Mouse (Mus musculus) ES-E14 (cell line): ENCODE results near the gene Rapgef2. TPM values are rescaled to one million over a fixed set of nuclear protein-coding genes. Genes with fewer than 3 reads are reported as not detected.

ENCODE experiments used
- DNase-seq: peaks from one replicate; pipeline ENCODE4 v3.0.0-alpha.2; 2013; ENCODE audit warnings: low read depth, low spot score
- H3K27ac ChIP-seq: 2 replicates; pipeline ENCODE4 v1.5.1; 2012; ENCODE audit warnings: low read depth, mild to moderate bottlenecking, low read length, moderate library complexity, mixed read lengths; ENCODE audit not compliant: poor library complexity, insufficient read depth, severe bottlenecking
- H3K36me3 ChIP-seq: 2 replicates; pipeline ENCODE4 v1.6.1; 2012; ENCODE audit warnings: mild to moderate bottlenecking, low read length, moderate library complexity, mixed read lengths; ENCODE audit not compliant: control insufficient read depth, poor library complexity, insufficient read depth, severe bottlenecking
- H3K4me1 ChIP-seq, 2 experiments: fragments of 150-350 bp in 1 of 2; sonication (generic) in 1 of 2; 2 replicates each; pipeline ENCODE4 v1.6.1; 2012; ENCODE audit warnings: low read length in 2 of 2, mild to moderate bottlenecking in 1 of 2, mixed read lengths in 1 of 2; ENCODE audit not compliant: control insufficient read depth in 2 of 2, insufficient read depth in 2 of 2, poor library complexity in 1 of 2
- H3K4me3 ChIP-seq, 2 experiments: fragments of 150-350 bp in 1 of 2; sonication (generic) in 1 of 2; 2 replicates each; pipeline ENCODE4 v1.5.1; 2012; ENCODE audit warnings: low read length in 2 of 2, low read depth in 1 of 2, mild to moderate bottlenecking in 1 of 2, mixed read lengths in 1 of 2; ENCODE audit not compliant: insufficient read depth in 1 of 2, poor library complexity in 1 of 2, severe bottlenecking in 1 of 2
- H3K9ac ChIP-seq: 2 replicates; pipeline ENCODE4 v1.6.1; 2012; ENCODE audit warnings: low read depth, mild to moderate bottlenecking, low read length, mixed read lengths; ENCODE audit not compliant: poor library complexity, insufficient read depth, severe bottlenecking
- H3K9me3 ChIP-seq: fragments of 150-350 bp; sonication (generic); 2 replicates; pipeline ENCODE4 v1.6.1; 2012; ENCODE audit warnings: low read depth, mild to moderate bottlenecking, low read length; ENCODE audit not compliant: control insufficient read depth, insufficient read depth
- CHD2 ChIP-seq: IDR thresholded peaks from 2 replicates; pipeline ENCODE4 v1.6.1; 2014; ENCODE audit warnings: mild to moderate bottlenecking, low read depth, low read length, inconsistent platforms
- HCFC1 ChIP-seq: IDR thresholded peaks from 2 replicates; pipeline ENCODE4 v1.6.1; 2012; ENCODE audit warnings: low read length, inconsistent platforms, borderline replicate concordance; ENCODE audit not compliant: insufficient read depth
- MAFK ChIP-seq: IDR thresholded peaks from 2 replicates; pipeline ENCODE4 v1.6.1; 2014; ENCODE audit warnings: mild to moderate bottlenecking, low read depth, low read length, inconsistent platforms; ENCODE audit not compliant: insufficient read depth
- ZC3H11A ChIP-seq: IDR thresholded peaks from 2 replicates; pipeline ENCODE4 v1.6.1; 2012; ENCODE audit warnings: low read depth, mild to moderate bottlenecking, inconsistent platforms, low read length, borderline replicate concordance
- ZNF384 ChIP-seq: IDR thresholded peaks from 2 replicates; pipeline ENCODE4 v1.6.1; 2012; ENCODE audit warnings: low read depth, low read length, inconsistent platforms
- in situ Hi-C, 2 experiments: fragments of 600-800 bp; cut with MboI; formaldehyde crosslinking; loops; one replicate each; pipeline ENCODE4 v1.15.1; 2025; ENCODE audit warnings: low sequenced_read_pairs in 2 of 2, inconsistent platforms in 1 of 2; ENCODE audit not compliant: unreplicated experiment in 2 of 2
- total RNA-seq: library from RNA; depleted of rRNA; stranded (reverse); fragments of 300-350 nt; gene quantifications from 2 replicates; pipeline ENCODE4 v1.2.3, GENCODE M21; 2012

Rapgef2 gene
- total RNA-seq, 1 experiment, result 12.0 TPM

DNA sequence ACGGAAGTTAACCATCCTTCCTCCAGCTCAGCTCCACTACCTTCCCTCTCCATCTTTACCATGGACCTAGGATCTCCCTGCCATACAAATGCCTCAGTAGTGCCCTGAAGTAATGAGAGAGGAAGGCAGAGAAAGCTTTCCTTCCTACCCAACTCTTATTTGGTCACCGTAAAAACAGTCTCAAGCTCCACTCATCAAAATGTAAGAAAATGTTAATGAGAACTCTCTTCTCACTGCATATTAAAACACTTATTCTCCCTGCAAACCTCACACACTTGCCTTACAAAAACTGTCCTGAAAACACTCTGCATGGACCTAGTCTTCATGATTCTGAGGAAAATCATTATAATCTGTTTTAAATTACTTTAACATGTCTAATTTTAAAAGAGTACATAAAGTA is 118.7 kb downstream of the Rapgef2 start:
- Histone ChIP-seq H3K4me3 (no peak overlapping the region), H3K9ac (no peak overlapping the region), H3K36me3 (no peaks in the 10 kb centered on the region), H3K27ac (no peak overlapping the region), H3K9me3 (no peaks in the 10 kb centered on the region), H3K4me1 (no peaks in the 10 kb centered on the region)
- in situ Hi-C loops, result no loop called here
- TF ChIP-seq ZC3H11A, result no peak
- TF ChIP-seq CHD2, result no peak
- no peak for TF ChIP-seq ZNF384
- TF ChIP-seq MAFK, result no peak
- no peak for TF ChIP-seq HCFC1
- no peak for DNase-seq

DNA sequence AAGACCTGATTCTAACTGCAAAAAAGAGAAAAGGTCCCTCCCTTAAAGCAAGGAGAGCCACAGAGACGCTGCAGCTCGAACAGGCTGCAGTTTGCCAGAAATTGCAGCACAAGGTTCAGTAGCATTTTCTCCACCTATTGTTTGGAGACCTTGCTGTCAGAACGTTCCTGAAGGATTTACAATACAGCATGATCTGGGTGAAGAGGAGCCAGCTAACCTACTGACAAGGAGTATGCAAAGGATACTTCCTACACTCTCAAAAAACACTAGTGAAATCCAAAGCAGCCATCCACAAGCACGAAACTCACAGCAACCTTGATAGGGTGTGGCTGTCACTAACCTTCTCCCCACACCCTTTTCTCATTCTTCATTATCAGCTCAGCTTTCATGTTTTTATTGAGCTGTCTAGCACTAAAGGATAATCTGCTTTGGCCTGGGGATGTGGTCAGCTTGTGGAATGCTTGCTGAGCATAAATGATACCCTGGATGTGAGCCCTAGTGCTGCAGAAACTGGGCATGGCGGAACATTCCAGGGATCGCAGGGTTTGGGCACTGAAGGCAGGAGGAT is 124.4 kb downstream of the Rapgef2 start:
- Histone ChIP-seq H3K4me3 (no peak overlapping the region), H3K27ac (no peak overlapping the region), H3K4me1 (peaks cover 0 to 2% of the 10 kb centered on the region in 2 experiments; a peak in 1 of 4 replicates), H3K36me3 (no peaks in the 10 kb centered on the region), H3K9ac (no peak overlapping the region), H3K9me3 (no peaks in the 10 kb centered on the region)
- no peak for DNase-seq
- no peak for TF ChIP-seq ZNF384
- TF ChIP-seq HCFC1, result no peak
- TF ChIP-seq CHD2, result no peak
- TF ChIP-seq MAFK, result no peak
- TF ChIP-seq ZC3H11A, result no peak
- in situ Hi-C loops, result no loop called here

DNA sequence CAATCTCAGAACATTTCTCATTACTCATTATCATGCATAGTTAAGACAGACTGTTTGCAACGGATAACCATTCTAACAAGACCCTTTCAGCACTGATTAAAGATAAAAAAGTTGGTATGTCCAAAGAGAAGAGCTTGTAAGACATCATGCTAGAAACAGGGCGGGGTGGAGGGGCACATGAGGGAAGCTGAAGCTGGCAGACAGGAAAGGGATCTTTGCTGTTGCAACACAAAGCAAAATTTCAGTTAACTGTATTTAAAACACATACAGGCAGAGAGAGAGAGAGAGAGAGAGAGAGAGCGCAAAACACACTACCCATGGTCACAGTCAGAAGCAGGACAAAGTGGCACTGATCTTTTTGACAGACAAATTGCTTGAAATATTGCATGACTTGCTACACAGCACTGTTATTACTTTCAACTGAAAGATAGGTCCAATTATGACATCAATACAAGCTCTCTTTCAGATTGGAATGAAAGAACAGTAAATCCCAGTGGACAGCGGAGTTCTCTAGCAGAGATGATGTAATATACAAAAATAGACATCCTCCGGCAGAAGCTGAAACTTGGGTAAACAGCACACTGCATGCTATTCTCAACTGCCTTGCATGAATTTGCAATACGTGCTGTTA is 125.1 kb downstream of the Rapgef2 start:
- no peak overlapping the region for H3K4me3 ChIP-seq
- no peak overlapping the region for H3K27ac ChIP-seq
- in situ Hi-C loops, result no loop called here
- H3K9me3 ChIP-seq, result no peaks in the 10 kb centered on the region
- no peaks in the 10 kb centered on the region for H3K36me3 ChIP-seq
- peaks cover 0 to 2% of the 10 kb centered on the region in 2 experiments; a peak in 1 of 4 replicates for H3K4me1 ChIP-seq
- no peak for DNase-seq
- no peak overlapping the region for H3K9ac ChIP-seq
- TF ChIP-seq MAFK (no peak), HCFC1 (no peak), CHD2 (no peak), ZC3H11A (no peak), ZNF384 (no peak)

DNA sequence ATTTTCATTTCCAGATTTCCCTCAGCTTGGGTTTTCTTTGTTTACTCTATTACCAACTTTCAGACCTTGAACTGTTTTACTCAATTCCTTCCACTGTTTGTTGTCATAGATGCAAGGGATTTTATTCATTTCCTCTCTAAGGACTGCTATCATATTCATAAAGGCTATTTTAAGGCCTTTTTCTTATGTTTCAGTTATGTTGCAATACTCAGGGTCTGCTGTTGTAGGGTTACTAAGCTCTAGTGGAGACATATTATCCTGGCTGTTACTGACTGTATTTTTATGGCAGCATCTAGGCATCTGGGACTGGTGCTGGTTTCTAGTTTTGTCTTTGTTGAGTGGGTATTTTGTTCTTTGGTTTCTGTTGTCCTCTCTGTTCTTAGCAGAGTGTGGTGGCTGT is 128.1 kb downstream of the Rapgef2 start:
- Histone ChIP-seq H3K4me3 (no peak overlapping the region), H3K36me3 (no peaks in the 10 kb centered on the region), H3K4me1 (peaks cover 0 to 2% of the 10 kb centered on the region in 2 experiments; a peak in 1 of 4 replicates), H3K27ac (no peak overlapping the region), H3K9me3 (no peaks in the 10 kb centered on the region), H3K9ac (no peak overlapping the region)
- in situ Hi-C loops, result no loop called here
- no peak for DNase-seq
- no peak for TF ChIP-seq ZC3H11A

DNA sequence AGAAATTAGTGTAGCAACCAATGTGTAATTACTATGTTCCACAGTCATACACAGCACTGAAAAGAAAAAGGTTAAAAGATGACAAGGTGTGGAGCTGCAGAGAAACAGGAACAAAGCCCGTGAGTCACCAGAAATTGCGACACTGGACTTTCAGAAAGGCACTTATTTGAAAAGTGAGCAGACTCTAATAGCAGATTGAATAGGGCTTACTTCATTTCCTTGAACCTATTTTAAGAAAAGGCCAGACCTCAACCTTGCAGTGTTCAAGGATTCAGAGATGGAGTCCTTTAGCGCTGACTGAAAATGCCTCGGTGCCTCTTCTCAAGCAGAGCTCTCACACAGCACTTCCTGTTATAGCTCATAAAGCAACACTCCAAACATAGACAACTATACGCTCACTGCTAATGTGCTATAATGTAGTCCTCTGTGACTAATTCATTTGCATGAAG is 133.3 kb downstream of the Rapgef2 start:
- no peak overlapping the region for H3K27ac ChIP-seq
- DNase-seq, result no peak
- no peaks in the 10 kb centered on the region for H3K4me1 ChIP-seq
- TF ChIP-seq HCFC1 (no peak), CHD2 (no peak), MAFK (no peak), ZNF384 (no peak), ZC3H11A (no peak)
- no peaks in the 10 kb centered on the region for H3K9me3 ChIP-seq
- H3K4me3 ChIP-seq, result no peak overlapping the region
- H3K36me3 ChIP-seq, result no peaks in the 10 kb centered on the region
- in situ Hi-C loops, result no loop called here
- H3K9ac ChIP-seq, result no peak overlapping the region
